Mouse (Mus musculus): ENCODE data around the gene Cdc34. TPM values are rescaled to one million over a fixed set of nuclear protein-coding genes. Genes with fewer than 3 reads are reported as not detected.

Cdc34 gene
- polyA plus RNA-seq, 1 experiment from 2014 or later, result 106 TPM

- peak overlapping the region; percentile 18 to 88; a peak in 3 of 4 replicates for H3K27ac ChIP-seq (replicated peaks in 1 of 2; ENCODE audit: control insufficient read depth in 1 of 2, insufficient read depth in 1 of 2, low read depth in 2 of 2, low read length in 2 of 2)
- WGBS, result 67% methylated on average over 6 of the region's 6 CpGs
- H3K27me3 ChIP-seq (ENCODE audit: control insufficient read depth, insufficient read depth, low read length), result no peaks in the 10 kb centered on the region
- peaks cover 54% of the 10 kb centered on the region for H3K36me3 ChIP-seq (ENCODE audit: control insufficient read depth, insufficient read depth, low read length)
- H3K9ac ChIP-seq (ENCODE audit: low read length), result peak overlapping the region; percentile 92
- peaks cover 27 to 39% of the 10 kb centered on the region in 2 experiments for H3K4me1 ChIP-seq (ENCODE audit: control insufficient read depth in 2 of 2, insufficient read depth in 2 of 2, low read length in 2 of 2)
- H3K4me3 ChIP-seq (ENCODE audit: control insufficient read depth in 1 of 2, insufficient read depth in 1 of 2, low read depth in 1 of 2, low read length in 2 of 2), result peak overlapping the region in 1 of 2 experiments; percentile 77; a peak in 2 of 4 replicates
- H3K9me3 ChIP-seq (ENCODE audit: control insufficient read depth, low read length), result no peaks in the 10 kb centered on the region
- H3K4me2 ChIP-seq (ENCODE audit: low read length), result peak overlapping the region; percentile 71
- no peak for ATAC-seq (ENCODE audit: insufficient number of reproducible peaks, insufficient read depth, low FRiP score, low read depth)
These were observed 2.0 kb downstream of the Cdc34 start for GRCm38 (mm10) chr10:79683726-79684640.

- no peaks in the 10 kb centered on the region for H3K9me3 ChIP-seq (ENCODE audit: control insufficient read depth, low read length)
- H3K4me3 ChIP-seq (ENCODE audit: control insufficient read depth in 1 of 2, insufficient read depth in 1 of 2, low read depth in 1 of 2, low read length in 2 of 2), result no peak overlapping the region
- 92% methylated on average over 25 of the region's 25 CpGs for WGBS
- H3K4me1 ChIP-seq (ENCODE audit: control insufficient read depth in 2 of 2, insufficient read depth in 2 of 2, low read length in 2 of 2), result peaks cover 27 to 39% of the 10 kb centered on the region in 2 experiments
- H3K4me2 ChIP-seq (ENCODE audit: low read length), result no peak overlapping the region
- peaks cover 63% of the 10 kb centered on the region for H3K36me3 ChIP-seq (ENCODE audit: control insufficient read depth, insufficient read depth, low read length)
- peak overlapping the region; percentile 92 for H3K9ac ChIP-seq (ENCODE audit: low read length)
- ATAC-seq (ENCODE audit: insufficient number of reproducible peaks, insufficient read depth, low FRiP score, low read depth), result no peak
- H3K27me3 ChIP-seq (ENCODE audit: control insufficient read depth, insufficient read depth, low read length), result no peaks in the 10 kb centered on the region
- peak overlapping the region; percentile 18 to 88; a peak in 1 of 4 replicates for H3K27ac ChIP-seq (replicated peaks in 1 of 2; ENCODE audit: control insufficient read depth in 1 of 2, insufficient read depth in 1 of 2, low read depth in 2 of 2, low read length in 2 of 2)
These were observed 3.0 kb downstream of the Cdc34 start for GRCm38 (mm10) chr10:79684770-79685600.

GRCm38 (mm10) chr10:79686219-79686618 lies 4.2 kb downstream of the Cdc34 start:
- peak overlapping the region; percentile 38 for H3K9ac ChIP-seq (ENCODE audit: low read length)
- peak overlapping the region; percentile 83 to 86 for H3K27ac ChIP-seq (replicated peaks in 1 of 2; ENCODE audit: control insufficient read depth in 1 of 2, insufficient read depth in 1 of 2, low read depth in 2 of 2, low read length in 2 of 2)
- WGBS, result 58% methylated on average over 2 of the region's 2 CpGs
- no peak for ATAC-seq (ENCODE audit: insufficient number of reproducible peaks, insufficient read depth, low FRiP score, low read depth)
- peaks cover 24 to 34% of the 10 kb centered on the region in 2 experiments for H3K4me1 ChIP-seq (ENCODE audit: control insufficient read depth in 2 of 2, insufficient read depth in 2 of 2, low read length in 2 of 2)
- H3K4me2 ChIP-seq (ENCODE audit: low read length), result no peak overlapping the region
- no peaks in the 10 kb centered on the region for H3K27me3 ChIP-seq (ENCODE audit: control insufficient read depth, insufficient read depth, low read length)
- H3K9me3 ChIP-seq (ENCODE audit: control insufficient read depth, low read length), result no peaks in the 10 kb centered on the region
- peaks cover 63% of the 10 kb centered on the region for H3K36me3 ChIP-seq (ENCODE audit: control insufficient read depth, insufficient read depth, low read length)
- no peak overlapping the region for H3K4me3 ChIP-seq (ENCODE audit: control insufficient read depth in 1 of 2, insufficient read depth in 1 of 2, low read depth in 1 of 2, low read length in 2 of 2)

GRCm38 (mm10) chr10:79686691-79687090 lies 4.7 kb downstream of the Cdc34 start:
- Histone ChIP-seq H3K4me3 (ENCODE audit: control insufficient read depth in 1 of 2, insufficient read depth in 1 of 2, low read depth in 1 of 2, low read length in 2 of 2) (no peak overlapping the region), H3K4me2 (ENCODE audit: low read length) (no peak overlapping the region), H3K27ac (replicated peaks in 1 of 2; ENCODE audit: control insufficient read depth in 1 of 2, insufficient read depth in 1 of 2, low read depth in 2 of 2, low read length in 2 of 2) (peak overlapping the region; percentile 85 to 86), H3K27me3 (ENCODE audit: control insufficient read depth, insufficient read depth, low read length) (no peaks in the 10 kb centered on the region), H3K9me3 (ENCODE audit: control insufficient read depth, low read length) (no peaks in the 10 kb centered on the region), H3K9ac (ENCODE audit: low read length) (peak overlapping the region; percentile 38), H3K4me1 (ENCODE audit: control insufficient read depth in 2 of 2, insufficient read depth in 2 of 2, low read length in 2 of 2) (peaks cover 22 to 32% of the 10 kb centered on the region in 2 experiments), H3K36me3 (ENCODE audit: control insufficient read depth, insufficient read depth, low read length) (peaks cover 63% of the 10 kb centered on the region)
- WGBS, result 50% methylated on average over 1 of the region's 1 CpGs
- ATAC-seq (ENCODE audit: insufficient number of reproducible peaks, insufficient read depth, low FRiP score, low read depth), result no peak

GRCm38 (mm10) chr10:79687513-79687912 lies 5.5 kb downstream of the Cdc34 start:
- 92% methylated on average over 6 of the region's 6 CpGs for WGBS
- peak overlapping the region in 1 of 2 experiments; percentile 86; a peak in 2 of 4 replicates for H3K27ac ChIP-seq (replicated peaks in 1 of 2; ENCODE audit: control insufficient read depth in 1 of 2, insufficient read depth in 1 of 2, low read depth in 2 of 2, low read length in 2 of 2)
- H3K27me3 ChIP-seq (ENCODE audit: control insufficient read depth, insufficient read depth, low read length), result no peaks in the 10 kb centered on the region
- ATAC-seq (ENCODE audit: insufficient number of reproducible peaks, insufficient read depth, low FRiP score, low read depth), result no peak
- H3K9me3 ChIP-seq (ENCODE audit: control insufficient read depth, low read length), result 0 out of 2 replicates have a peak, but pooled peaks cover 5% of the 10 kb centered on the region
- H3K36me3 ChIP-seq (ENCODE audit: control insufficient read depth, insufficient read depth, low read length), result peaks cover 63% of the 10 kb centered on the region
- H3K9ac ChIP-seq (ENCODE audit: low read length), result peak overlapping the region; percentile 38; the same call in 1 of the 2 replicates
- H3K4me1 ChIP-seq (ENCODE audit: control insufficient read depth in 2 of 2, insufficient read depth in 2 of 2, low read length in 2 of 2), result peaks cover 22 to 32% of the 10 kb centered on the region in 2 experiments
- H3K4me2 ChIP-seq (ENCODE audit: low read length), result no peak overlapping the region
- no peak overlapping the region for H3K4me3 ChIP-seq (ENCODE audit: control insufficient read depth in 1 of 2, insufficient read depth in 1 of 2, low read depth in 1 of 2, low read length in 2 of 2)

GRCm38 (mm10) chr10:79688720-79689119 lies 6.7 kb downstream of the Cdc34 start, which contains the start of gene Gzmm:
Gene Gzmm, plus strand, starts transcription at chr10:79689020.
- Histone ChIP-seq H3K4me2 (ENCODE audit: low read length) (no peak within 1 kb of the TSS), H3K27ac (replicated peaks in 1 of 2; ENCODE audit: control insufficient read depth in 1 of 2, insufficient read depth in 1 of 2, low read depth in 2 of 2, low read length in 2 of 2) (no peak within 1 kb of the TSS), H3K9me3 (ENCODE audit: control insufficient read depth, low read length) (0 out of 2 replicates have a peak, but pooled peaks cover 5% of the 10 kb centered on the region), H3K4me1 (ENCODE audit: control insufficient read depth in 2 of 2, insufficient read depth in 2 of 2, low read length in 2 of 2) (peaks cover 17 to 25% of the 10 kb centered on the region in 2 experiments), H3K36me3 (ENCODE audit: control insufficient read depth, insufficient read depth, low read length) (peaks cover 61% of the 10 kb centered on the region), H3K27me3 (ENCODE audit: control insufficient read depth, insufficient read depth, low read length) (no peaks in the 10 kb centered on the region), H3K4me3 (ENCODE audit: control insufficient read depth in 1 of 2, insufficient read depth in 1 of 2, low read depth in 1 of 2, low read length in 2 of 2) (no peak within 1 kb of the TSS), H3K9ac (ENCODE audit: low read length) (no peak within 1 kb of the TSS)
- 84% methylated on average over 4 of the region's 4 CpGs for WGBS
- ATAC-seq (ENCODE audit: insufficient number of reproducible peaks, insufficient read depth, low FRiP score, low read depth), result no peak

GRCm38 (mm10) chr10:79689178-79689577 lies 7.2 kb downstream of the Cdc34 start:
- ATAC-seq (ENCODE audit: insufficient number of reproducible peaks, insufficient read depth, low FRiP score, low read depth), result no peak
- 81% methylated on average over 3 of the region's 3 CpGs for WGBS
- H3K27me3 ChIP-seq (ENCODE audit: control insufficient read depth, insufficient read depth, low read length), result no peaks in the 10 kb centered on the region
- peaks cover 57% of the 10 kb centered on the region for H3K36me3 ChIP-seq (ENCODE audit: control insufficient read depth, insufficient read depth, low read length)
- no peak overlapping the region for H3K4me2 ChIP-seq (ENCODE audit: low read length)
- H3K9ac ChIP-seq (ENCODE audit: low read length), result no peak overlapping the region
- no peak overlapping the region for H3K4me3 ChIP-seq (ENCODE audit: control insufficient read depth in 1 of 2, insufficient read depth in 1 of 2, low read depth in 1 of 2, low read length in 2 of 2)
- no peak overlapping the region for H3K27ac ChIP-seq (replicated peaks in 1 of 2; ENCODE audit: control insufficient read depth in 1 of 2, insufficient read depth in 1 of 2, low read depth in 2 of 2, low read length in 2 of 2)
- 0 out of 2 replicates have a peak, but pooled peaks cover 5% of the 10 kb centered on the region for H3K9me3 ChIP-seq (ENCODE audit: control insufficient read depth, low read length)
- peaks cover 13 to 21% of the 10 kb centered on the region in 2 experiments for H3K4me1 ChIP-seq (ENCODE audit: control insufficient read depth in 2 of 2, insufficient read depth in 2 of 2, low read length in 2 of 2)

Data from heart, embryonic 14.5 days (tissue).